Mouse (Mus musculus) cerebellum, adult 18-20 months (tissue): ENCODE measurements around the gene Spx.

Experiments used
- DNase-seq, 2 experiments: peaks; one replicate each; pipeline ENCODE4 v3.0.0; 2021

The Spx gene

DNA sequence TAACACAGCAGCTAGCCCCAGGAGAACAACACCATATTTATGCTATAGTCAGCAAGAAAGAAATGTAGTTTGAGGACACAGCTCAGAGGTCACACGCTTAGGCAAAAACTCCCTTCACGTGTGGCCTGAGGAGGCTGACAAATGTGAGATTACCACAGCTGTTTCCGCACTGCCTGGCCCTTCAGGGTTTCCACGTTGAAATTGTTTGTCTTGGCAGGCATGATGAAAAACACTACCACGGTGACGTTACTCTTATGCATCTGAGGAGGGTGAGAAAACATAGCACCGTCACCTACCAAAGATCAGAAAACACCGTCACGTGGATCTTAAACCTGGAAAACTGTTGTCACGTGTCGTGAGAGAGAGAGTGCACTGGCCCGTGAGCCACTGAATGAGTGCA, 38.1 kb downstream of the Spx start:
- DNase-seq = no peak

DNA sequence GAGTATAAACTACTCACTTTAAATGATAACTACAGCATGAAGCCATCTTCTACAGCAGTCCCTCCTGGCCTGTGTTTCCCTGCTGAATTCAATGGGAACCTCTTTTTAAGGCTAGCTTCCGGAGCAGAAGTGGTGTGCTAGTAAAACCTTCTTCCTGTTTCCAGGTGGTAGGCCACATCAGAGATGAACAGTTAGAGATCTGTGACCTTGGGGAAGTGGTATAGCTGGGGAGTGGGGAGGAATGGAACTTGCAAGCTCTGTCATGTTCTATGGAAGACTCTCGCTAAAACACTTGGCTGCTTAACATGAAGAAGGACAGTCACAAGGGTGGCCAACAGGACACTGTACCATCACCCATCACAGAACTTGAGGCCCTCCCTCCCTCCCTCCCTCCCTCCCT, 40.1 kb downstream of the Spx start:
- no peak for DNase-seq

DNA sequence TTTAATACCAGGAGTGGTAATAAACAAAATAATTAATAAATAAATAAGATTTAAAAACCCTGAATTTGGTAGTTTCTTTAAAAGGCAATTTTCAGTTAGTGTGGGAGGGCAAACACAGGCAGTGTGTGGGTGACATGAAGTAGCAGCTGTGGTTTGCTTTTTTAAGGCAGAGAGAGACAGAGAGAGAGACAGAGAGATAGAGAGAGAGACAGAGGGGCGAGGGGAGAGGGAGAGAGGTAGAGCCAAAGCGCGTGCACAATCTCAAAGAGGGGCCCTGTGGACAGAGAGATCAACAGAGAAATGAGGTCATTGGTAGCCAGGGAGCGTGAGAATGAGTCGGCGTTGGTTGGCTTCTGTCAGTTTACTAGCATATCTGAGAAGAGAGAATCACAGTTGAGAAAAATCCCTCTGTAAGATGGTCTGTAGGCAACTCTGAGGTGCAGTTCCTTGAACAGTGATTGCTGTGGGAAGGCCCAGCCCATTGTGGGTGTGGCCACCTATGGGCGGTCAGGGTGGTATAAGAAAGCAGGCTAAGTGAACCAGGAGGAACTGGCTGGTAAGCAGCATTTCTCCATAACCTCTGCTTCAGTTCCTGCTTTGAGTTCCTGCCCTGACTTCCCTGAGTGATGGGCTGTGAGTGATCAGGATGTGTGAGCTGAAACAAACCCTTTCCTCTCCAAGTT, 42.2 kb downstream of the Spx start:
- no peak for DNase-seq

DNA sequence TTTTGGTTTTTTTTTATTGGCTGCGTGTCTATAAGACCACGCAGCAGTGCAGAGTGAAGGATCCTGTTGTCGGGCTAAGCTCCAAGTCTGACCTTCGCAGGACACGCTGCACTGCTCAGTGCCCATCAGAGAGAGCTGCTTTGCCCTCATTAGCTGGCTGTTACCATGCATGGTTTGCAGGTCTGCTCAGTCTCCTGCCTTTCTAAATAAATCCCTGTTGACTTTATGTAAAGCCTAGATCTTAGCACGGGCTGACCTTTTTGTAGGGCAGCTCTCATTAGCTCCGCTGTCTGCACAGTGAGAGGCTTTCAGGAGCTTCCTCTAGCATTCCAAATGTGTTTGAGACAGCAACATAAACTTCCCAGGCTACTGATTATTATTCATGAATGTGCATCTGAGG, 44.8 kb downstream of the Spx start:
- no peak for DNase-seq

DNA sequence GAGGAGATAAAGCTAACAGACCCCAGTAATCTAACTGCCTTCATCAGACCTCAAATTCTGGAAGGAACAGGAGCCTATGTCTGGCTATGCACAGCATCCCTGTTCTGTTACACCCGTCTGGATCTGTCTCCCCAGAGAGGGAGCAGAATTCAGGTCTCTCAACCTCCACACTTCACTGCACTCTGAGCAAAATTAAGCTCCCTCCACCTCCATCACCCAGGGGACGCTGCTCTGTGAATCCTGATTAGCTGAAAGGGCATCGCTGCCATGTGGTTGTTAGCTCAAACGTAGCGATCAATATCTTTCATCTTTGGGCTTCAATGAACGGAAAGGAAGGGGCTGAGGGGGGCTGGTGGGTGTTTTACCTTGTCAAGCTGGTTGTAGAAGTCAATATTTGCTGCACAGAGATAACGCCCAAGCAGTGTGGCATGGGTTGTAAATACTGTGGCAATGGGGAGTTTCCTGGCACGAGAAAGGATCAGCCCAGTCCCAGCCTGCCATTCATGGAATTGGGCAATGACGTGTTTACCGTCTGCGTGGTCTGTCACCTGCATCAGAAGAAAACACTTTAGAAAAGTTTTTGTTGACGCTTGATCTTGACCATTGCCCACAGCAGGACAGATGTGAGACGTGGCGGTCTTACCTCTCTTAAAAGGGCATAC, 45.9 kb downstream of the Spx start:
- no peak for DNase-seq

DNA sequence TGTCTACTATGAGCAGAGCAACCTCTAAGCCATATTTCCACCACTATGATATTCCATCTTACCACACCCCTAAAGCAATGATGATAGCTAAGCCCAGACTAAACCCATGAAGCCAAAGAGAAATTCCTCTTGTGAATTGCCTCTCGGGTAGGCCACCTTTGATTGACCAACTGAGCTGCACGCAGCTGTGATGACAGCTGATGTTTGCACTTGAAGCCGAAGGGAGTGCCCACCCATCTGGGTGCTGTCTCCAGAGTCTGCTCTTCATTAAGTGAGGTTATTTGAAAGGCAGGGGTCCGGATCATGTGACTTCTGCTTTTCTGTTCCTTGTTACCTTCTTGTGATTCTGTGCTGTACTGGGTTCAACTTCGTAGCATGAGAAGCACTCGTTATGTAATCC, 49.0 kb downstream of the Spx start:
- no peak for DNase-seq
